Mouse (Mus musculus): ENCODE data around the gene Foxc2. TPM values are rescaled to one million over a fixed set of nuclear protein-coding genes. Genes with fewer than 3 reads are reported as not detected.

Gene Foxc2
- 1.7 and 2.0 TPM in 2 replicates for polyA plus RNA-seq (2015; fragmentation: Nextera tagmentation; extraction: Ambion mirVana)

- ATAC-seq = no peak
- peak within 1 kb of the TSS; percentile 51 for H3K4me2 ChIP-seq (ENCODE audit: low read length)
- H3K4me3 ChIP-seq (ENCODE audit: low read depth, low read length) = peak within 1 kb of the TSS; percentile 25
- peaks cover 5% of the 10 kb centered on the region; the same call in 1 of the 2 replicates for H3K4me1 ChIP-seq (ENCODE audit: control insufficient read depth, insufficient read depth, low read length)
- no peak within 1 kb of the TSS for H3K27ac ChIP-seq (ENCODE audit: low read length)
- WGBS = under 1% methylated on average over 25 of the region's 25 CpGs
- peaks cover 58% of the 10 kb centered on the region for H3K27me3 ChIP-seq (ENCODE audit: control insufficient read depth, insufficient read depth, low read depth, low read length)
- H3K36me3 ChIP-seq (ENCODE audit: control insufficient read depth, insufficient read depth, low read length) = no peaks in the 10 kb centered on the region
- H3K9ac ChIP-seq (ENCODE audit: low read depth, low read length) = no peak within 1 kb of the TSS
- H3K9me3 ChIP-seq (replicated peaks; ENCODE audit: control insufficient read depth, low read length, poor library complexity, severe bottlenecking) = no peaks in the 10 kb centered on the region; the same call in 1 of the 2 replicates
These were observed at the start of gene Foxc2 for GRCm38 (mm10) chr8:121115948-121116347. Foxc2 (plus strand) TSS chr8:121116171.

- Histone ChIP-seq H3K4me1 (ENCODE audit: control insufficient read depth, insufficient read depth, low read length) (no peaks in the 10 kb centered on the region), H3K27ac (ENCODE audit: low read length) (no peak overlapping the region), H3K9ac (ENCODE audit: low read depth, low read length) (no peak overlapping the region), H3K36me3 (ENCODE audit: control insufficient read depth, insufficient read depth, low read length) (no peaks in the 10 kb centered on the region), H3K4me3 (ENCODE audit: low read depth, low read length) (no peak overlapping the region), H3K9me3 (replicated peaks; ENCODE audit: control insufficient read depth, low read length, poor library complexity, severe bottlenecking) (no peaks in the 10 kb centered on the region), H3K4me2 (ENCODE audit: low read length) (no peak overlapping the region), H3K27me3 (ENCODE audit: control insufficient read depth, insufficient read depth, low read depth, low read length) (peaks cover 47% of the 10 kb centered on the region)
- no peak for ATAC-seq
- WGBS = 3% methylated on average over 12 of the region's 12 CpGs
These were observed 44.5 kb upstream of the Foxc2 start for GRCm38 (mm10) chr8:121071454-121071853.

DNA sequence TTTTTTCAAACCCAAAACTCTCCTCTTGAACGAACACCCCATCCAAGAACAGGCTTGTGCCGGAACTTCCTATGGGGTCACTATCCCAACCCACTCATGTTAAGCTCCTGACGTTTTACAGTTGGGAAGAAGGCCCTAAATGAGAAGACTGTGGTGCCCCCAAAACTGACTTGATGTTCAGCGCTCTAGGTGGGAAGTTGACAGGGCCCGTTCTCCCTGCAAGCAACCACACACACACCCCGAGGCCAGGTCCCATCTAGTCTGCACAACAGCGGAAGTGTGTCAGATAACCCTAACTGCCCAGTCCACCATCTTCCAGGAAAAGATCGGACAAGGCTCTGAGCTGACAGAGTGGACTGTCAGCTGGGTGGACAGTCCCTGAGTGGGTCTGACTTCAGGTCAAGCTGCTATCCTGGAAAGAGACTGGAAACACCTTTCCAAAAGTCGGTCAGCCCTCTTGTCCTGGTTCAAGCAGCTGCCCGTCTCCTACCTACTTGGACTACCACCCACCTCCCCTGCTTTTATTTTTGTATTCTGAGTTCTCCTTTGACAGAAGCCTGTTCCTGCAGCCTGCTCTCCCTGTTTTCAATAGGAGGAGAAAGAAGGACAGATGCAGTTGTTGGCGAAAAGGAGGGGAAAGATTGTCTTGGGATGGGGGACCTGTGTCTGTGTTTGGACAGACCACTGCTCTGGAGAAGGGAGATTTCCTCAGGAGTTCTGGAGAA is 43.4 kb upstream of the Foxc2 start:
- no peak for ATAC-seq
- WGBS = 11% methylated on average over 11 of the region's 11 CpGs

GRCm38 (mm10) chr8:121073174-121074107 is 42.5 kb upstream of the Foxc2 start:
- no peaks in the 10 kb centered on the region for H3K36me3 ChIP-seq (ENCODE audit: control insufficient read depth, insufficient read depth, low read length)
- H3K9me3 ChIP-seq (replicated peaks; ENCODE audit: control insufficient read depth, low read length, poor library complexity, severe bottlenecking) = no peaks in the 10 kb centered on the region
- no peak for ATAC-seq
- peaks cover 61% of the 10 kb centered on the region for H3K27me3 ChIP-seq (ENCODE audit: control insufficient read depth, insufficient read depth, low read depth, low read length)
- WGBS = 1% methylated on average over 48 of the region's 48 CpGs
- no peak overlapping the region for H3K4me2 ChIP-seq (ENCODE audit: low read length)
- H3K27ac ChIP-seq (ENCODE audit: low read length) = no peak overlapping the region
- H3K4me3 ChIP-seq (ENCODE audit: low read depth, low read length) = no peak overlapping the region
- H3K9ac ChIP-seq (ENCODE audit: low read depth, low read length) = no peak overlapping the region
- H3K4me1 ChIP-seq (ENCODE audit: control insufficient read depth, insufficient read depth, low read length) = no peaks in the 10 kb centered on the region

More for the DNA sequence above, 43.4 kb upstream of the Foxc2 start:
- no peak overlapping the region for H3K27ac ChIP-seq (ENCODE audit: low read length)
- H3K36me3 ChIP-seq (ENCODE audit: control insufficient read depth, insufficient read depth, low read length) = no peaks in the 10 kb centered on the region
- H3K4me2 ChIP-seq (ENCODE audit: low read length) = no peak overlapping the region
- H3K4me3 ChIP-seq (ENCODE audit: low read depth, low read length) = no peak overlapping the region
- H3K27me3 ChIP-seq (ENCODE audit: control insufficient read depth, insufficient read depth, low read depth, low read length) = peaks cover 55% of the 10 kb centered on the region
- H3K4me1 ChIP-seq (ENCODE audit: control insufficient read depth, insufficient read depth, low read length) = no peaks in the 10 kb centered on the region
- H3K9me3 ChIP-seq (replicated peaks; ENCODE audit: control insufficient read depth, low read length, poor library complexity, severe bottlenecking) = no peaks in the 10 kb centered on the region
- H3K9ac ChIP-seq (ENCODE audit: low read depth, low read length) = no peak overlapping the region

GRCm38 (mm10) chr8:121074108-121074847 is 41.7 kb upstream of the Foxc2 start:
- Histone ChIP-seq H3K9me3 (replicated peaks; ENCODE audit: control insufficient read depth, low read length, poor library complexity, severe bottlenecking) (no peaks in the 10 kb centered on the region), H3K36me3 (ENCODE audit: control insufficient read depth, insufficient read depth, low read length) (no peaks in the 10 kb centered on the region), H3K4me2 (ENCODE audit: low read length) (no peak overlapping the region), H3K9ac (ENCODE audit: low read depth, low read length) (no peak overlapping the region), H3K27ac (ENCODE audit: low read length) (no peak overlapping the region), H3K27me3 (ENCODE audit: control insufficient read depth, insufficient read depth, low read depth, low read length) (peaks cover 57% of the 10 kb centered on the region), H3K4me1 (ENCODE audit: control insufficient read depth, insufficient read depth, low read length) (no peaks in the 10 kb centered on the region), H3K4me3 (ENCODE audit: low read depth, low read length) (no peak overlapping the region)
- WGBS = 1% methylated on average over 15 of the region's 15 CpGs
- ATAC-seq = no peak

GRCm38 (mm10) chr8:121074848-121075145 is 41.2 kb upstream of the Foxc2 start:
- H3K4me1 ChIP-seq (ENCODE audit: control insufficient read depth, insufficient read depth, low read length) = no peaks in the 10 kb centered on the region
- H3K9ac ChIP-seq (ENCODE audit: low read depth, low read length) = no peak overlapping the region
- H3K27ac ChIP-seq (ENCODE audit: low read length) = no peak overlapping the region
- H3K4me2 ChIP-seq (ENCODE audit: low read length) = no peak overlapping the region
- H3K4me3 ChIP-seq (ENCODE audit: low read depth, low read length) = no peak overlapping the region
- no peaks in the 10 kb centered on the region for H3K36me3 ChIP-seq (ENCODE audit: control insufficient read depth, insufficient read depth, low read length)
- no peak for ATAC-seq
- peaks cover 61% of the 10 kb centered on the region for H3K27me3 ChIP-seq (ENCODE audit: control insufficient read depth, insufficient read depth, low read depth, low read length)
- 2% methylated on average over 10 of the region's 10 CpGs for WGBS
- no peaks in the 10 kb centered on the region for H3K9me3 ChIP-seq (replicated peaks; ENCODE audit: control insufficient read depth, low read length, poor library complexity, severe bottlenecking)

DNA sequence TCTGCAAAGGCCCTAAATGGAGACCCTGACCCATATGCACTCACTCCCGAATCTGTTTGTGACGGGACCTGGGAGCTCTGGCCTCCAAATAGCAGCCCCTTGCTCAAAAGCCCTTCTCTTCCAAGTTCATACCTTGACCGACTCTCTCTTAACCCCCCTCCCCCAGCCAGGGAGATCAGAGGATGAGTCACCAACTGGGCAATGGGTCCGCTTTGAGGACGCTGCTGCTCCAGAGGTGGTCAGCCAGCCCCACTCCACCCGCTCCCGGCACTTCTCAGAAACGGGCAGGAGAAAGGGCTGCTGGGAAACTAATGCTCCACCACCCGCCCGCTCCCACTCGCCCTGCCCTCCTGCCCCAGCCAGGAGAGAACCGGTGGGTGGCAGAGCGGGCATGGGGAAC is 40.0 kb upstream of the Foxc2 start:
- Histone ChIP-seq H3K9ac (ENCODE audit: low read depth, low read length) (no peak overlapping the region), H3K4me1 (ENCODE audit: control insufficient read depth, insufficient read depth, low read length) (no peaks in the 10 kb centered on the region), H3K36me3 (ENCODE audit: control insufficient read depth, insufficient read depth, low read length) (no peaks in the 10 kb centered on the region), H3K9me3 (replicated peaks; ENCODE audit: control insufficient read depth, low read length, poor library complexity, severe bottlenecking) (no peaks in the 10 kb centered on the region), H3K4me3 (ENCODE audit: low read depth, low read length) (no peak overlapping the region), H3K27ac (ENCODE audit: low read length) (no peak overlapping the region), H3K4me2 (ENCODE audit: low read length) (no peak overlapping the region), H3K27me3 (ENCODE audit: control insufficient read depth, insufficient read depth, low read depth, low read length) (peaks cover 53% of the 10 kb centered on the region)
- no peak for ATAC-seq
- WGBS = 2% methylated on average over 13 of the region's 13 CpGs

- no peak for ATAC-seq
- 2% methylated on average over 7 of the region's 7 CpGs for WGBS
- H3K27ac ChIP-seq (ENCODE audit: low read length) = no peak overlapping the region
These were observed 39.4 kb upstream of the Foxc2 start for GRCm38 (mm10) chr8:121076555-121076954.

More at GRCm38 (mm10) chr8:121076555-121076954, 39.4 kb upstream of the Foxc2 start:
- Histone ChIP-seq H3K4me3 (ENCODE audit: low read depth, low read length) (no peak overlapping the region), H3K4me1 (ENCODE audit: control insufficient read depth, insufficient read depth, low read length) (no peaks in the 10 kb centered on the region), H3K36me3 (ENCODE audit: control insufficient read depth, insufficient read depth, low read length) (no peaks in the 10 kb centered on the region), H3K9ac (ENCODE audit: low read depth, low read length) (no peak overlapping the region), H3K4me2 (ENCODE audit: low read length) (no peak overlapping the region), H3K9me3 (replicated peaks; ENCODE audit: control insufficient read depth, low read length, poor library complexity, severe bottlenecking) (no peaks in the 10 kb centered on the region), H3K27me3 (ENCODE audit: control insufficient read depth, insufficient read depth, low read depth, low read length) (peaks cover 53% of the 10 kb centered on the region)
